7 mouse cellular contexts compared by ENCODE assay signal in the genomic region with DNA sequence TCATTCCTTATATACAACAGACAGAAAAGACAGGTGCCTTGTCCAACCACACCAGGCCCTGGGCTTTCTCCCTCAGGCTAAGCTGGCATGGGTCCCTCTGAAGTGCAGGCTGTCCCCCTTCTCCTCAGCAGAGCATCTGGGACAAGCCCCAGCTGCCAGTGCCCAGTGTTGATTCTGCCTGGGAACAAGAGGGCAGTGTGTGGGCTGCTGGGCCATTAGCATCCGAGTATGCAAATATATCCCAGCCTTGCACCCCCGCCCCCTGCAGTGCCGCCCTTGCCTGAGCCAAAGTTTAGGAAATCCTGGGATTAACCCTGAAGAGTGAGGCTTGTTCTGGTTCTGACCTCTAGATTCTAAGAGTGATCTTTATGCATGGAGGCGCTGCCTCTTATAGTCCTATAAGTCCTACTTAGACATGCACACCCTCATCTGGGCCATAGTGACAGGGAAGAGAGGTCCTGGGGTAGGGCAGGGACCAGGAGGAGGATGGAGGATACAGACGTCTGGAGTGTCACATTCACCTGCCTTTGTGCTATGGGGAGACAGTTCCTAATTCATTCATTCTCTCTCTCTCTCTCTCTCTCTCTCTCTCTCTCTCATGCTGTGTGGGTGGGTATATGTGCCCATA. TPM values are rescaled to one million over a fixed set of nuclear protein-coding genes. Genes with fewer than 3 reads are reported as not detected.
DNase-seq lines count a peak whose midpoint lies in the region; ATAC-seq and TF ChIP-seq lines count a peak whose summit lies in the region.

No protein-coding gene starts in this region.

- H3K4me3 ChIP-seq in stomach, embryonic 14.5 days (ENCODE audit: low read depth, low read length) = no peak overlapping the region
- H3K4me3 ChIP-seq in stomach, postnatal 0 days (ENCODE audit: low read depth, low read length) = no peak overlapping the region
- H3K4me3 ChIP-seq in hindbrain, embryonic 11.5 days (ENCODE audit: low read depth, low read length) = no peak overlapping the region

- WGBS in stomach, embryonic 14.5 days = 36% methylated on average over 5 of the region's 5 CpGs
- WGBS in stomach, postnatal 0 days = 43% methylated on average over 5 of the region's 5 CpGs
- WGBS in hindbrain, embryonic 11.5 days = 32% methylated on average over 5 of the region's 5 CpGs

- no peak overlapping the region for H3K4me2 ChIP-seq in stomach, embryonic 14.5 days (replicated peaks; ENCODE audit: low read depth, low read length)
- H3K4me2 ChIP-seq in stomach, postnatal 0 days (replicated peaks; ENCODE audit: low read depth) = no peak overlapping the region
- no peak overlapping the region for H3K4me2 ChIP-seq in hindbrain, embryonic 11.5 days (replicated peaks; ENCODE audit: low read depth, low read length)

- no peaks in the 10 kb centered on the region for H3K36me3 ChIP-seq in stomach, embryonic 14.5 days (ENCODE audit: control insufficient read depth, insufficient read depth, low read length)
- H3K36me3 ChIP-seq in stomach, postnatal 0 days (ENCODE audit: control insufficient read depth, insufficient read depth, low read length) = no peaks in the 10 kb centered on the region
- H3K36me3 ChIP-seq in hindbrain, embryonic 11.5 days (ENCODE audit: control insufficient read depth, insufficient read depth, low read length) = no peaks in the 10 kb centered on the region

- H3K27me3 ChIP-seq in stomach, embryonic 14.5 days (ENCODE audit: control insufficient read depth, insufficient read depth, low read length) = no peaks in the 10 kb centered on the region
- no peaks in the 10 kb centered on the region for H3K27me3 ChIP-seq in stomach, postnatal 0 days (ENCODE audit: control insufficient read depth, insufficient read depth, low read length)
- H3K27me3 ChIP-seq in hindbrain, embryonic 11.5 days (ENCODE audit: control insufficient read depth, insufficient read depth, low read length) = no peaks in the 10 kb centered on the region

- no peak for DNase-seq in stomach, postnatal 0 days (ENCODE audit: low spot score)
- peak; percentile 18 for DNase-seq in hindbrain, embryonic 11.5 days (ENCODE audit: low spot score)
- peak; percentile 39 to 73 for DNase-seq in left cerebral cortex, postnatal 25 days (ENCODE audit: low spot score in 2 of 2)
- DNase-seq in telencephalon, adult 2 months (ENCODE audit: low read depth, low spot score) = peak; percentile 50
- no peak for DNase-seq in heart, postnatal 4 days
- no peak for DNase-seq in c-Kit-positive CD71-positive TER-119-positive erythroid progenitor cells, embryonic 14.5 days (ENCODE audit: low spot score)

- H3K27ac ChIP-seq in stomach, embryonic 14.5 days (ENCODE audit: low read length) = no peak overlapping the region
- no peak overlapping the region for H3K27ac ChIP-seq in stomach, postnatal 0 days (replicated peaks)
- no peak overlapping the region for H3K27ac ChIP-seq in hindbrain, embryonic 11.5 days (ENCODE audit: low read depth, low read length)

- no peaks in the 10 kb centered on the region for H3K9me3 ChIP-seq in stomach, embryonic 14.5 days (ENCODE audit: control insufficient read depth, low read depth, low read length)
- no peaks in the 10 kb centered on the region for H3K9me3 ChIP-seq in stomach, postnatal 0 days (ENCODE audit: control insufficient read depth, low read length)
- no peaks in the 10 kb centered on the region for H3K9me3 ChIP-seq in hindbrain, embryonic 11.5 days (ENCODE audit: control insufficient read depth, low read length)

- no peak for TF ChIP-seq EP300 in stomach, postnatal 0 days (optimal IDR thresholded peaks at IDR 0.05)

- 0 out of 2 replicates have a peak, but pooled peaks cover 3% of the 10 kb centered on the region for H3K4me1 ChIP-seq in stomach, embryonic 14.5 days (ENCODE audit: control insufficient read depth, insufficient read depth, low read length)
- no peaks in the 10 kb centered on the region for H3K4me1 ChIP-seq in stomach, postnatal 0 days (replicated peaks; ENCODE audit: control insufficient read depth, insufficient read depth)
- H3K4me1 ChIP-seq in hindbrain, embryonic 11.5 days (replicated peaks; ENCODE audit: control insufficient read depth, insufficient read depth, low read length) = no peaks in the 10 kb centered on the region

- H3K9ac ChIP-seq in stomach, embryonic 14.5 days (replicated peaks; ENCODE audit: low read depth, low read length) = no peak overlapping the region
- H3K9ac ChIP-seq in stomach, postnatal 0 days (ENCODE audit: low read length) = no peak overlapping the region
- H3K9ac ChIP-seq in hindbrain, embryonic 11.5 days (ENCODE audit: low read depth, low read length) = no peak overlapping the region

- no peak for TF ChIP-seq CTCF in stomach, postnatal 0 days (IDR thresholded peaks at IDR 0.05; ENCODE audit: low read depth)

- 0 out of 2 replicates have a peak, but pooled peaks have one; percentile 65 for ATAC-seq in stomach, embryonic 14.5 days (ENCODE audit: insufficient number of reproducible peaks, insufficient read depth, low FRiP score, low read depth)
- ATAC-seq in stomach, postnatal 0 days (ENCODE audit: low FRiP score, low TSS enrichment) = no peak
- ATAC-seq in hindbrain, embryonic 11.5 days (ENCODE audit: low FRiP score) = peak; percentile 65

- intact Hi-C loops in left cerebral cortex, postnatal 25 days (cut with DNase I) = no loop called here

RNA-seq across cellular contexts. Expression of gene Dock1, which starts 38.9 kb away (rescaled TPM):
- polyA plus RNA-seq in stomach, embryonic 14.5 days (2014; fragmentation: Nextera tagmentation; extraction: Ambion mirVana) = 48.4 and 48.6 TPM in 2 replicates
- 8.5 TPM in 2 replicates for polyA plus RNA-seq in stomach, postnatal 0 days (2015; fragmentation: Nextera tagmentation; extraction: Ambion mirVana)
- 22.3 and 25.0 TPM in 2 replicates for polyA plus RNA-seq in hindbrain, embryonic 11.5 days (2014; fragmentation: Nextera tagmentation; extraction: Ambion mirVana)
- 10 to 100 TPM; 20.3 to 23.0 TPM for total RNA-seq in left cerebral cortex, postnatal 25 days (2021)
- 10 to 100 TPM; 53.7 to 56.5 TPM for total RNA-seq in heart, postnatal 4 days (2021)

Comparison
In these comparisons a context has a peak if more than half of its experiments do, and no peak if none do; other contexts are left out.
1. DNase-seq: peak in hindbrain, embryonic 11.5 days (single experiment), left cerebral cortex, postnatal 25 days (2 of 2) and telencephalon, adult 2 months (single experiment); none in stomach, postnatal 0 days (single experiment), heart, postnatal 4 days (single experiment) and c-Kit-positive CD71-positive TER-119-positive erythroid progenitor cells, embryonic 14.5 days (single experiment).